Mouse (Mus musculus): ENCODE measurements at regions not wholly inside any gene's neighbourhood (a gene's known extent, or its start where the extent isn't known, plus 50 kb on each side); places are given as distances from the start of the nearest gene placed in this dataset.

- DNase-seq (ENCODE audit: low read depth), result no peak
- no peak for TF ChIP-seq CTCF (IDR thresholded peaks at IDR 0.05; ENCODE audit: borderline replicate concordance, extremely low read depth, insufficient read depth, insufficient read length)
- no peak for TF ChIP-seq POLR2A (IDR thresholded peaks at IDR 0.05; ENCODE audit: borderline replicate concordance, extremely low read depth, insufficient read depth, insufficient read length, poor library complexity, severe bottlenecking)
These were observed 210.8 kb downstream of the Mex3b start for GRCm38 (mm10) chr7:83077919-83078265.

- no peak for DNase-seq (ENCODE audit: low read depth)
- TF ChIP-seq CTCF (IDR thresholded peaks at IDR 0.05; ENCODE audit: borderline replicate concordance, extremely low read depth, insufficient read depth, insufficient read length) (no peak), POLR2A (IDR thresholded peaks at IDR 0.05; ENCODE audit: borderline replicate concordance, extremely low read depth, insufficient read depth, insufficient read length, poor library complexity, severe bottlenecking) (no peak)
These were observed 211.6 kb downstream of the Mex3b start for GRCm38 (mm10) chr7:83078695-83079094.

- no peak for DNase-seq (ENCODE audit: low read depth)
- no peak for TF ChIP-seq CTCF (IDR thresholded peaks at IDR 0.05; ENCODE audit: borderline replicate concordance, extremely low read depth, insufficient read depth, insufficient read length)
- TF ChIP-seq POLR2A (IDR thresholded peaks at IDR 0.05; ENCODE audit: borderline replicate concordance, extremely low read depth, insufficient read depth, insufficient read length, poor library complexity, severe bottlenecking), result no peak
These were observed 212.7 kb downstream of the Mex3b start for GRCm38 (mm10) chr7:83079842-83080241.

GRCm38 (mm10) chr7:83084496-83085082 lies 217.5 kb downstream of the Mex3b start:
- TF ChIP-seq CTCF (IDR thresholded peaks at IDR 0.05; ENCODE audit: borderline replicate concordance, extremely low read depth, insufficient read depth, insufficient read length) (no peak), POLR2A (IDR thresholded peaks at IDR 0.05; ENCODE audit: borderline replicate concordance, extremely low read depth, insufficient read depth, insufficient read length, poor library complexity, severe bottlenecking) (no peak)
- no peak for DNase-seq (ENCODE audit: low read depth)

GRCm38 (mm10) chr7:83085547-83086158 lies 218.5 kb downstream of the Mex3b start:
- TF ChIP-seq POLR2A (IDR thresholded peaks at IDR 0.05; ENCODE audit: borderline replicate concordance, extremely low read depth, insufficient read depth, insufficient read length, poor library complexity, severe bottlenecking) (no peak), CTCF (IDR thresholded peaks at IDR 0.05; ENCODE audit: borderline replicate concordance, extremely low read depth, insufficient read depth, insufficient read length) (no peak)
- DNase-seq (ENCODE audit: low read depth), result peak; percentile 51

GRCm38 (mm10) chr7:83087408-83087807 lies 220.3 kb downstream of the Mex3b start:
- DNase-seq (ENCODE audit: low read depth), result no peak
- TF ChIP-seq CTCF (IDR thresholded peaks at IDR 0.05; ENCODE audit: borderline replicate concordance, extremely low read depth, insufficient read depth, insufficient read length), result no peak
- no peak for TF ChIP-seq POLR2A (IDR thresholded peaks at IDR 0.05; ENCODE audit: borderline replicate concordance, extremely low read depth, insufficient read depth, insufficient read length, poor library complexity, severe bottlenecking)

GRCm38 (mm10) chr7:83088125-83088524 lies 221.0 kb downstream of the Mex3b start:
- no peak for TF ChIP-seq POLR2A (IDR thresholded peaks at IDR 0.05; ENCODE audit: borderline replicate concordance, extremely low read depth, insufficient read depth, insufficient read length, poor library complexity, severe bottlenecking)
- TF ChIP-seq CTCF (IDR thresholded peaks at IDR 0.05; ENCODE audit: borderline replicate concordance, extremely low read depth, insufficient read depth, insufficient read length), result no peak
- no peak for DNase-seq (ENCODE audit: low read depth)

GRCm38 (mm10) chr7:83089330-83089982 lies 222.3 kb downstream of the Mex3b start:
- DNase-seq (ENCODE audit: low read depth), result peak; percentile 40
- TF ChIP-seq CTCF (IDR thresholded peaks at IDR 0.05; ENCODE audit: borderline replicate concordance, extremely low read depth, insufficient read depth, insufficient read length) (no peak), POLR2A (IDR thresholded peaks at IDR 0.05; ENCODE audit: borderline replicate concordance, extremely low read depth, insufficient read depth, insufficient read length, poor library complexity, severe bottlenecking) (no peak)

- no peak for TF ChIP-seq POLR2A (IDR thresholded peaks at IDR 0.05; ENCODE audit: borderline replicate concordance, extremely low read depth, insufficient read depth, insufficient read length, poor library complexity, severe bottlenecking)
- no peak for TF ChIP-seq CTCF (IDR thresholded peaks at IDR 0.05; ENCODE audit: borderline replicate concordance, extremely low read depth, insufficient read depth, insufficient read length)
- DNase-seq (ENCODE audit: low read depth), result no peak
These were observed 226.8 kb downstream of the Mex3b start for GRCm38 (mm10) chr7:83093923-83094355.

GRCm38 (mm10) chr7:83094899-83095298 lies 227.8 kb downstream of the Mex3b start:
- DNase-seq (ENCODE audit: low read depth), result no peak
- TF ChIP-seq CTCF (IDR thresholded peaks at IDR 0.05; ENCODE audit: borderline replicate concordance, extremely low read depth, insufficient read depth, insufficient read length) (no peak), POLR2A (IDR thresholded peaks at IDR 0.05; ENCODE audit: borderline replicate concordance, extremely low read depth, insufficient read depth, insufficient read length, poor library complexity, severe bottlenecking) (no peak)

- no peak for DNase-seq (ENCODE audit: low read depth)
- TF ChIP-seq POLR2A (IDR thresholded peaks at IDR 0.05; ENCODE audit: borderline replicate concordance, extremely low read depth, insufficient read depth, insufficient read length, poor library complexity, severe bottlenecking) (no peak), CTCF (IDR thresholded peaks at IDR 0.05; ENCODE audit: borderline replicate concordance, extremely low read depth, insufficient read depth, insufficient read length) (no peak)
These were observed 228.5 kb downstream of the Mex3b start for GRCm38 (mm10) chr7:83095593-83095992.

- DNase-seq (ENCODE audit: low read depth), result no peak
- TF ChIP-seq POLR2A (IDR thresholded peaks at IDR 0.05; ENCODE audit: borderline replicate concordance, extremely low read depth, insufficient read depth, insufficient read length, poor library complexity, severe bottlenecking), result no peak
- no peak for TF ChIP-seq CTCF (IDR thresholded peaks at IDR 0.05; ENCODE audit: borderline replicate concordance, extremely low read depth, insufficient read depth, insufficient read length)
These were observed 237.3 kb downstream of the Mex3b start for GRCm38 (mm10) chr7:83104426-83104825.

All from brain, embryonic 14.5 days (tissue).